Mouse (Mus musculus): ENCODE measurements around the gene Elavl3. TPM values are rescaled to one million over a fixed set of nuclear protein-coding genes. Genes with fewer than 3 reads are reported as not detected.
A peak's percentile ranks its signal among the peaks of the same experiment; 100 is the strongest.

The Elavl3 gene
- polyA plus RNA-seq, 1 experiment from 2014 or later: 0.12 TPM

DNA sequence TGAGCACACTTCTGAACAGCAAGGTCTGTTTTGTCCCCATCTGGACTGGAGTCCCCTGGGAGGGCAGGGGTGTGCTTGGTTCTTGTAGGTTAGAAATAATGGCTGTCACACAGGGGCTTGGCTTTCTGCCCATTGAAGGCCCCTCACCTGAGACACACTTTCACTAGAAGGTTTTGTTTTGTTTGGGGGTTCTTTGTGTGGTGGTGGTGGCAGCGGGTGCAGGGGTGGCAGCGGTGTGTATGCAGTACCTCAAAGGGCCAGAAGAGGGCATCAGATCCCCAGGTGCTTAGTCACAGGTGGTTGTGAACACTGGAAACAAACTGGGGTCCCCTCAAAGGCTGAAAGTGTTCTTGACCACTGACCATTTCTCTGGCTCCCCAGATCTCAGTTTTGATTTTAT, 73.9 kb downstream of the Elavl3 start:
- no peaks in the 10 kb centered on the region for H3K9me3 ChIP-seq (replicated peaks; ENCODE audit: low read length)
- H3K36me3 ChIP-seq (ENCODE audit: insufficient read depth, low read length): peaks cover 25% of the 10 kb centered on the region; the same call in 1 of the 2 replicates
- H3K4me3 ChIP-seq (replicated peaks; ENCODE audit: low read depth, low read length): no peak overlapping the region
- ATAC-seq (replicated peaks; ENCODE audit: low FRiP score, low read depth): no peak
- no peaks in the 10 kb centered on the region for H3K27me3 ChIP-seq (ENCODE audit: insufficient read depth, low read length)
- no peak overlapping the region for H3K4me2 ChIP-seq (ENCODE audit: low read length)
- WGBS: 45% methylated on average over 2 of the region's 2 CpGs
- H3K27ac ChIP-seq: no peak overlapping the region
- H3K4me1 ChIP-seq (replicated peaks; ENCODE audit: insufficient read depth, low read length): no peaks in the 10 kb centered on the region
- TF ChIP-seq CTCF (IDR thresholded peaks at IDR 0.05; ENCODE audit: low read depth): peak; percentile 71
- DNase-seq (ENCODE audit: low spot score): no peak
- H3K9ac ChIP-seq (ENCODE audit: low read depth, low read length): no peak overlapping the region

DNA sequence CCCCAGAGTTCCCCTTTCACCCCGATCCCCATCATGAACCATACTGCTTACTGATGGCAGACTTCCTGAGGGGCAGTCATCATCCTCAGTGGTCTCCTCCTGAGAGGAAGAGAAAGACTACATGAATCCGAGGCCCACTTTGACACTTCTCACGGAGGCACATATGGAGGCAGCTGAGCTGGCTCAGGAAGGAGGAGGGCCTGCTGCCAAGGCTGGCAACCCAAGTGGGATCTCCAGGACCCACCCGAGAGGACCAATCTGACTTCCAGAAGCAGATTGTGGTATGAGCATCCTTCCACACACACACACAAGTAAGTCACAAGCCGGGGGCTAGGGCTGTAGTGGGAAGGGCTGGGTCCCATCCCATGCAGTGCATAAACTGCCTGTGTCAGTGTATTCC, 74.5 kb downstream of the Elavl3 start:
- TF ChIP-seq CTCF (IDR thresholded peaks at IDR 0.05; ENCODE audit: low read depth): no peak
- no peak for DNase-seq (ENCODE audit: low spot score)
- Histone ChIP-seq H3K9ac (ENCODE audit: low read depth, low read length) (no peak overlapping the region), H3K36me3 (ENCODE audit: insufficient read depth, low read length) (peaks cover 31% of the 10 kb centered on the region; the same call in 1 of the 2 replicates), H3K27me3 (ENCODE audit: insufficient read depth, low read length) (no peaks in the 10 kb centered on the region), H3K9me3 (replicated peaks; ENCODE audit: low read length) (no peaks in the 10 kb centered on the region), H3K4me2 (ENCODE audit: low read length) (no peak overlapping the region), H3K4me1 (replicated peaks; ENCODE audit: insufficient read depth, low read length) (no peaks in the 10 kb centered on the region), H3K4me3 (replicated peaks; ENCODE audit: low read depth, low read length) (no peak overlapping the region), H3K27ac (no peak overlapping the region)
- no peak for ATAC-seq (replicated peaks; ENCODE audit: low FRiP score, low read depth)
- 81% methylated on average over 5 of the region's 5 CpGs for whole genome bisulfite sequencing

DNA sequence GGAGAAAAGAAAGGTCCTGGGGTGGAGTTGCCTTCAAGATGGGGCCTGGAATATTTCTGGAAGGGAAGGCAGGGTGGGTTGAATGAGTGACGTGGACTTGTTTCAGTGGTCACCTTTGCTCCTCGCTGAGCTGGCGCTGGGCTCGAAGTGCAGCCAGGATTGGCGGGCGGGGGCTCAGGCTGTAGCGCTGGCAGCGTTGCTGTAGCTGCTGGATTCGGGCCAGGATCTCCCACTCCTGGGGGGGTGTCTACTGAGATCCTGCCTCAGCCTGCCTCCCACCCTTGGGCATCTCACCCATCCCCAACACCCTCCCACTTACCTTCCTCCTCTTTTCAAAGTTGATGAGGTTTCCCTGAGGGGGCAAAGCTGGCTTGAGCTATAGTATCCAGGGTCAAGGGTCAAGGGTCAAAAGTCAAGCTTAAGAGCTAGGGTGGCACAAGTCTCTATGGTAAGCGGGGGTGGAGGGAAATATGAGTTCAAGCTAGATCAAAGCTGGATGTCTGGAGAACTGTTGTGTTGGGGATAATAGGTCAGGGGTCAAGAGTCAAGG, 75.1 kb downstream of the Elavl3 start:
- Histone ChIP-seq H3K4me3 (replicated peaks; ENCODE audit: low read depth, low read length) (no peak overlapping the region), H3K27ac (no peak overlapping the region), H3K36me3 (ENCODE audit: insufficient read depth, low read length) (peaks cover 31% of the 10 kb centered on the region; the same call in 1 of the 2 replicates), H3K9me3 (replicated peaks; ENCODE audit: low read length) (no peaks in the 10 kb centered on the region), H3K4me2 (ENCODE audit: low read length) (no peak overlapping the region), H3K27me3 (ENCODE audit: insufficient read depth, low read length) (no peaks in the 10 kb centered on the region), H3K4me1 (replicated peaks; ENCODE audit: insufficient read depth, low read length) (no peaks in the 10 kb centered on the region), H3K9ac (ENCODE audit: low read depth, low read length) (no peak overlapping the region)
- WGBS: 89% methylated on average over 10 of the region's 10 CpGs
- DNase-seq (ENCODE audit: low spot score) (no peak), ATAC-seq (replicated peaks; ENCODE audit: low FRiP score, low read depth) (no peak)
- no peak for TF ChIP-seq CTCF (IDR thresholded peaks at IDR 0.05; ENCODE audit: low read depth)

GRCm38 (mm10) chr9:21969304-21969703, 82.5 kb downstream of the Elavl3 start:
- peaks cover 15% of the 10 kb centered on the region; the same call in 1 of the 2 replicates for H3K36me3 ChIP-seq (ENCODE audit: insufficient read depth, low read length)
- no peaks in the 10 kb centered on the region for H3K27me3 ChIP-seq (ENCODE audit: insufficient read depth, low read length)
- WGBS: 80% methylated on average over 4 of the region's 4 CpGs
- no peak for TF ChIP-seq CTCF (IDR thresholded peaks at IDR 0.05; ENCODE audit: low read depth)
- H3K9me3 ChIP-seq (replicated peaks; ENCODE audit: low read length): no peaks in the 10 kb centered on the region
- no peak overlapping the region for H3K4me3 ChIP-seq (replicated peaks; ENCODE audit: low read depth, low read length)
- H3K4me1 ChIP-seq (replicated peaks; ENCODE audit: insufficient read depth, low read length): no peaks in the 10 kb centered on the region
- H3K4me2 ChIP-seq (ENCODE audit: low read length): no peak overlapping the region
- H3K9ac ChIP-seq (ENCODE audit: low read depth, low read length): no peak overlapping the region
- ATAC-seq (replicated peaks; ENCODE audit: low FRiP score, low read depth) (no peak), DNase-seq (ENCODE audit: low spot score) (no peak)
- no peak overlapping the region for H3K27ac ChIP-seq

DNA sequence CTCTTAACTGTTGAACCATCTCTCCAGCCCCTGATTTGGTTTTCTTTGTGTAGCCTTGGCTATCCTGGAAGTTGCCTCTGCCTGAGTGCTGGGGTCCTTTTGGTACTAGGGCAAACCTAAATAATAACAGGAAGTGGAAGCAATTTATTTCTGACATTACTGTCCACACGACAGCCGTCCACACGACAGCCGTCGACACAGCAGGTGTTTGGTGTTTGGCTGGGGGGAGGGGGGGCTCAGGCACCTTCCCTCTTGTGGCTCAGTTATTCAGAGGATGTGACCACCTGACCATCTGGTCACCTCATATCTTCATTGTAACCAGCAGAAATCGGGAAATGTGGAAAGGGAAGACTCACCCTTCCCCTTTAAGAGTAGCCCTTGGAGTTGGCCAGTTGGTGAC, 82.9 kb downstream of the Elavl3 start:
- no peak for TF ChIP-seq CTCF (IDR thresholded peaks at IDR 0.05; ENCODE audit: low read depth)

More for the DNA sequence above, 82.9 kb downstream of the Elavl3 start:
- Histone ChIP-seq H3K27me3 (ENCODE audit: insufficient read depth, low read length) (no peaks in the 10 kb centered on the region), H3K9ac (ENCODE audit: low read depth, low read length) (no peak overlapping the region), H3K27ac (no peak overlapping the region), H3K9me3 (replicated peaks; ENCODE audit: low read length) (no peaks in the 10 kb centered on the region), H3K36me3 (ENCODE audit: insufficient read depth, low read length) (peaks cover 12% of the 10 kb centered on the region; the same call in 1 of the 2 replicates), H3K4me2 (ENCODE audit: low read length) (no peak overlapping the region), H3K4me3 (replicated peaks; ENCODE audit: low read depth, low read length) (no peak overlapping the region), H3K4me1 (replicated peaks; ENCODE audit: insufficient read depth, low read length) (no peaks in the 10 kb centered on the region)
- 36% methylated on average over 6 of the region's 6 CpGs for WGBS
- no peak for ATAC-seq (replicated peaks; ENCODE audit: low FRiP score, low read depth)
- no peak for DNase-seq (ENCODE audit: low spot score)

Other genes starting within 250 kb of the Elavl3 start
- 5.6 and 6.1 TPM in 2 replicates for gene Angptl8, start 216.5 kb downstream of the Elavl3 start, polyA plus RNA-seq (2015; fragmentation: Nextera tagmentation; extraction: Ambion mirVana)
- gene Dock6, start 199.4 kb downstream of the Elavl3 start, polyA plus RNA-seq (2015; fragmentation: Nextera tagmentation; extraction: Ambion mirVana): 28.3 and 28.7 TPM in 2 replicates
- 12.0 and 13.3 TPM in 2 replicates for gene Rab3d, start 133.8 kb downstream of the Elavl3 start, polyA plus RNA-seq (2015; fragmentation: Nextera tagmentation; extraction: Ambion mirVana)
- 1.8 and 2.0 TPM in 2 replicates for gene Ccdc159, start 124.6 kb downstream of the Elavl3 start, polyA plus RNA-seq (2015; fragmentation: Nextera tagmentation; extraction: Ambion mirVana)
- gene Tmem205, start 124.5 kb downstream of the Elavl3 start, polyA plus RNA-seq (2015; fragmentation: Nextera tagmentation; extraction: Ambion mirVana): 82.9 and 83.7 TPM in 2 replicates
- gene Plppr2, start 115.0 kb downstream of the Elavl3 start, polyA plus RNA-seq (2015; fragmentation: Nextera tagmentation; extraction: Ambion mirVana): 4.3 and 4.8 TPM in 2 replicates
- 7.5 and 8.1 TPM in 2 replicates for gene Swsap1, start 96.3 kb downstream of the Elavl3 start, polyA plus RNA-seq (2015; fragmentation: Nextera tagmentation; extraction: Ambion mirVana)
- gene Epor, start 88.5 kb downstream of the Elavl3 start, polyA plus RNA-seq (2015; fragmentation: Nextera tagmentation; extraction: Ambion mirVana): 16.1 and 17.2 TPM in 2 replicates
- gene Rgl3, start 62.6 kb downstream of the Elavl3 start, polyA plus RNA-seq (2015; fragmentation: Nextera tagmentation; extraction: Ambion mirVana): 26.8 and 29.2 TPM in 2 replicates
- gene Ccdc151, start 49.4 kb downstream of the Elavl3 start, polyA plus RNA-seq (2015; fragmentation: Nextera tagmentation; extraction: Ambion mirVana): 1.2 and 1.4 TPM in 2 replicates
- gene Prkcsh, start 49.2 kb downstream of the Elavl3 start, polyA plus RNA-seq (2015; fragmentation: Nextera tagmentation; extraction: Ambion mirVana): 79.6 and 92.8 TPM in 2 replicates
- gene Gm49318, start 19.2 kb upstream of the Elavl3 start, polyA plus RNA-seq (2015; fragmentation: Nextera tagmentation; extraction: Ambion mirVana): not detected in 2 replicates
- 8.3 and 8.9 TPM in 2 replicates for gene Zfp653, start 19.4 kb upstream of the Elavl3 start, polyA plus RNA-seq (2015; fragmentation: Nextera tagmentation; extraction: Ambion mirVana)
- gene Ecsit, start 33.4 kb upstream of the Elavl3 start, polyA plus RNA-seq (2015; fragmentation: Nextera tagmentation; extraction: Ambion mirVana): 56.2 and 61.3 TPM in 2 replicates
- gene Cnn1, start 47.2 kb upstream of the Elavl3 start, polyA plus RNA-seq (2015; fragmentation: Nextera tagmentation; extraction: Ambion mirVana): 27.9 and 30.8 TPM in 2 replicates
- 160 and 172 TPM in 2 replicates for gene Elof1, start 65.1 kb upstream of the Elavl3 start, polyA plus RNA-seq (2015; fragmentation: Nextera tagmentation; extraction: Ambion mirVana)
- gene Acp5, start 83.7 kb upstream of the Elavl3 start, polyA plus RNA-seq (2015; fragmentation: Nextera tagmentation; extraction: Ambion mirVana): 6.2 and 6.3 TPM in 2 replicates
- 102 and 111 TPM in 2 replicates for gene Pigyl, start 104.8 kb upstream of the Elavl3 start, polyA plus RNA-seq (2015; fragmentation: Nextera tagmentation; extraction: Ambion mirVana)
- 0.11 and 0.18 TPM in 2 replicates for gene Zfp872, start 136.1 kb upstream of the Elavl3 start, polyA plus RNA-seq (2015; fragmentation: Nextera tagmentation; extraction: Ambion mirVana)
- gene Zfp809, start 173.7 kb upstream of the Elavl3 start, polyA plus RNA-seq (2015; fragmentation: Nextera tagmentation; extraction: Ambion mirVana): 12.6 and 14.5 TPM in 2 replicates
- 3.1 and 3.3 TPM in 2 replicates for gene Zfp599, start 207.9 kb upstream of the Elavl3 start, polyA plus RNA-seq (2015; fragmentation: Nextera tagmentation; extraction: Ambion mirVana)